30 mouse cellular contexts compared by ENCODE assay signal in genomic region chr5:25155351-25155750, GRCm38 (mm10). TPM values are rescaled to one million over a fixed set of nuclear protein-coding genes. Genes with fewer than 3 reads are reported as not detected.
"Had no signal": no experiment of that assay in that cellular context is flagged by ENCODE, and none has a peak within 500 bp of the region (broad histone marks: within the 10 kb centered on the region; RNA-seq: fewer than 3 reads in every experiment).

No protein-coding gene starts in this region.

- H3K4me2 ChIP-seq: heart, embryonic 12.5 days; hindbrain, embryonic 12.5 days; hindbrain, embryonic 14.5 days; kidney, embryonic 15.5 days; limb, embryonic 12.5 days; liver, embryonic 13.5 days; liver, embryonic 15.5 days had no signal

- DNase-seq: gastrocnemius, adult 2 months; gastrocnemius, postnatal 10 days; gastrocnemius, postnatal 25 days; heart, adult 2 months; heart, postnatal 10 days; heart, postnatal 4 days; kidney, adult 18-20 months; kidney, postnatal 25 days; kidney, postnatal 4 days; liver; liver, embryonic 13.5 days; liver, postnatal 0 days had no signal

- ATAC-seq: hindbrain, embryonic 16.5 days; inflammation-experienced regulatory T-cells, adult 6 months; intestine, embryonic 16.5 days; liver, postnatal 0 days had no signal

- H3K9ac ChIP-seq: heart, embryonic 12.5 days; hindbrain, embryonic 12.5 days; hindbrain, embryonic 14.5 days; kidney, embryonic 15.5 days; limb, embryonic 12.5 days; liver, embryonic 13.5 days; liver, embryonic 15.5 days; liver, postnatal 0 days had no signal

- H3K27ac ChIP-seq: gastrocnemius, adult 2 months; heart, adult 2 months; hindbrain, embryonic 10.5 days; hindbrain, embryonic 12.5 days; hindbrain, embryonic 14.5 days; kidney, embryonic 15.5 days; kidney, postnatal 0 days; layer of hippocampus, adult 2 months; left cerebral cortex, adult 2 months; limb, embryonic 10.5 days; liver, embryonic 13.5 days; liver, embryonic 15.5 days had no signal

- H3K27me3 ChIP-seq: heart, embryonic 12.5 days; hindbrain, embryonic 12.5 days; kidney, embryonic 15.5 days; limb, embryonic 12.5 days; liver, embryonic 13.5 days; liver, embryonic 15.5 days had no signal

- H3K4me1 ChIP-seq: limb, embryonic 12.5 days; liver, embryonic 13.5 days; liver, embryonic 15.5 days had no signal

- H3K9me3 ChIP-seq: heart, embryonic 12.5 days; hindbrain, embryonic 10.5 days; hindbrain, embryonic 12.5 days; kidney, embryonic 15.5 days; limb, embryonic 10.5 days; limb, embryonic 12.5 days; liver, embryonic 13.5 days; liver, embryonic 15.5 days had no signal

- H3K36me3 ChIP-seq: heart, embryonic 12.5 days; hindbrain, embryonic 10.5 days; hindbrain, embryonic 12.5 days; kidney, embryonic 15.5 days; limb, embryonic 10.5 days; limb, embryonic 12.5 days; liver, embryonic 13.5 days; liver, embryonic 15.5 days had no signal

- H3K4me3 ChIP-seq: gastrocnemius, adult 2 months; heart, adult 2 months; heart, embryonic 12.5 days; hindbrain, embryonic 10.5 days; hindbrain, embryonic 12.5 days; kidney, embryonic 15.5 days; layer of hippocampus, adult 2 months; left cerebral cortex, adult 2 months; limb, embryonic 10.5 days; limb, embryonic 12.5 days; liver, embryonic 13.5 days; liver, embryonic 15.5 days had no signal

RNA-seq across cellular contexts. Expression of gene Galntl5, which starts 25.9 kb away (rescaled TPM):
- polyA plus RNA-seq: frontal cortex, adult 2 months; heart, adult 2 months; heart, embryonic 12.5 days; heart, embryonic 14.5 days; heart, embryonic 16.5 days; hindbrain, embryonic 10.5 days; hindbrain, embryonic 12.5 days; hindbrain, embryonic 14.5 days; hindbrain, embryonic 16.5 days; inflammation-experienced regulatory T-cells, adult 6 months; intestine, embryonic 16.5 days; kidney, embryonic 15.5 days; kidney, postnatal 0 days; limb, embryonic 10.5 days; limb, embryonic 12.5 days; limb, embryonic 14.5 days; liver, embryonic 13.5 days; liver, embryonic 15.5 days; liver, postnatal 0 days had no signal
